Mouse (Mus musculus): ENCODE measurements around the gene Pip4k2b.
"Not testable (repeated sequence)": the region's sequence is repeated elsewhere in the genome, so short reads cannot be mapped to it uniquely, and the experiment has no call there.

The Pip4k2b gene

GRCm38 (mm10) chr11:97744063-97744717 lies at the start of gene Pip4k2b:
Gene Pip4k2b, minus strand, starts transcription at chr11:97744704.
- DNase-seq (ENCODE audit: low spot score in 2 of 2): peak in 1 of 2 experiments; percentile 34

- DNase-seq (ENCODE audit: low spot score in 2 of 2): no peak
Observed at GRCm38 (mm10) chr11:97793165-97793564, 48.7 kb upstream of the Pip4k2b start.

GRCm38 (mm10) chr11:97790778-97791438 lies 46.4 kb upstream of the Pip4k2b start:
- DNase-seq (ENCODE audit: low spot score in 2 of 2): not testable (repeated sequence)

- no peak for DNase-seq (ENCODE audit: low spot score in 2 of 2)
Observed at GRCm38 (mm10) chr11:97789727-97790126, 45.2 kb upstream of the Pip4k2b start.

- DNase-seq (ENCODE audit: low spot score in 2 of 2): no peak
Observed at GRCm38 (mm10) chr11:97787961-97788360, 43.5 kb upstream of the Pip4k2b start.

- DNase-seq (ENCODE audit: low spot score in 2 of 2): no peak
Observed at GRCm38 (mm10) chr11:97782564-97782895, 38.0 kb upstream of the Pip4k2b start.

- DNase-seq (ENCODE audit: low spot score in 2 of 2): peak; percentile 99 to 100
Observed at GRCm38 (mm10) chr11:97781832-97782563, 37.5 kb upstream of the Pip4k2b start, which contains the start of gene Rpl23. Gene Rpl23, minus strand, starts transcription at chr11:97782437.

- DNase-seq (ENCODE audit: low spot score in 2 of 2): no peak
Observed at GRCm38 (mm10) chr11:97781478-97781831, 37.0 kb upstream of the Pip4k2b start.

- DNase-seq (ENCODE audit: low spot score in 2 of 2): no peak
Observed at GRCm38 (mm10) chr11:97779968-97780701, 35.6 kb upstream of the Pip4k2b start.

- DNase-seq (ENCODE audit: low spot score in 2 of 2): no peak
Observed at GRCm38 (mm10) chr11:97778918-97779317, 34.4 kb upstream of the Pip4k2b start.

- no peak for DNase-seq (ENCODE audit: low spot score in 2 of 2)
Observed at GRCm38 (mm10) chr11:97777129-97777529, 32.6 kb upstream of the Pip4k2b start.

- no peak for DNase-seq (ENCODE audit: low spot score in 2 of 2)
Observed at GRCm38 (mm10) chr11:97776497-97777128, 32.1 kb upstream of the Pip4k2b start.

- DNase-seq (ENCODE audit: low spot score in 2 of 2): no peak
Observed at GRCm38 (mm10) chr11:97775808-97776496, 31.4 kb upstream of the Pip4k2b start, which contains the start of gene 1700001P01Rik. Gene 1700001P01Rik, minus strand, starts transcription at chr11:97775918.

GRCm38 (mm10) chr11:97775186-97775585 lies 30.7 kb upstream of the Pip4k2b start:
- DNase-seq (ENCODE audit: low spot score in 2 of 2): no peak

- no peak for DNase-seq (ENCODE audit: low spot score in 2 of 2)
Observed at GRCm38 (mm10) chr11:97771410-97771809, 26.9 kb upstream of the Pip4k2b start.

- DNase-seq (ENCODE audit: low spot score in 2 of 2): no peak
Observed at GRCm38 (mm10) chr11:97769704-97770103, 25.2 kb upstream of the Pip4k2b start.

GRCm38 (mm10) chr11:97766154-97766881 lies 21.8 kb upstream of the Pip4k2b start, which contains the start of gene Cwc25:
Gene Cwc25, minus strand, starts transcription at chr11:97766556.
- DNase-seq (ENCODE audit: low spot score in 2 of 2): peak; percentile 89 to 93

GRCm38 (mm10) chr11:97761638-97762037 lies 17.1 kb upstream of the Pip4k2b start:
- no peak for DNase-seq (ENCODE audit: low spot score in 2 of 2)

GRCm38 (mm10) chr11:97758942-97759341 lies 14.4 kb upstream of the Pip4k2b start:
- no peak for DNase-seq (ENCODE audit: low spot score in 2 of 2)

GRCm38 (mm10) chr11:97758125-97758524 lies 13.6 kb upstream of the Pip4k2b start:
- DNase-seq (ENCODE audit: low spot score in 2 of 2): no peak
